Mouse (Mus musculus): ENCODE results near the gene Pip5k1c. TPM values are rescaled to one million over a fixed set of nuclear protein-coding genes. Genes with fewer than 3 reads are reported as not detected.

Pip5k1c gene
- 10 to 100 TPM; 42.6 to 61.1 (median 53.3) TPM for total RNA-seq (2022)

DNA sequence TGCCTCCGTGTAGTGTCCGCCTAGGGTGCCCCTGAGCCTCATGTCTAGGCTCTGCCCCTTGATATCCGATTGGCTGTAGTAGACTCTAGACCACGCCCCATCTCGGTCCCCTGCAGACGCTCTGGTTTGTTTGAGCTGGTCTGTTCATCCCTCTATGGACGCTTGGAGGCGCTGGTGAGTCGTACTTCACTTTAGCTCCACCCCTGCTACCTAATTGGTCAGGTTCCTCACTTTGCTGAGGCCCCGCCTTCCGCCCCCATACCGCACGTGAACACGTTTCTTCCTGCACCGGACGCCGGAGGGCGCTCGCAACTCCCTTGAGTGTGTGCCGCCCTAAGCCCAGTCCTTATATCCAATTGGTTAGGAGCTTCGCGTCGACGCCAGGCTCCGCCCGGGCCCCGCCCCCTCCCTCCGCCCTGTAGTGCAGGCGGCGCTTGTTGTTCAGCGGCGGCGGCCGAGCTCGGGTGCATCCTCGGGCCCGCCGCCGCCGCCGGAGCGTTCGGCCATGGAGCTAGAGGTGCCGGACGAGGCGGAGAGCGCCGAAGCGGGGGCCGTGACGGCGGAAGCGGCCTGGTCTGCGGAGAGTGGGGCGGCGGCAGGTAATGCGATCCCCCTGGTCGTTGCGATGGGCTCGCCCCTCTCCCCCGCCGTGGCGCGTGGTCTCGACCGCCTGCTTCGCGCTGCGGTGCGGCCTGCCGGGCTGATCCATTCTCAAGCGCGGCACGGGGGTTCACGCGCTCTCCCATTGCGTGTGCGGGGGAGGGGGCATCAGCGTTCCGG, at the start of gene Pip5k1c:
Gene Pip5k1c, plus strand, starts transcription at position 410 of the 780 bp plus-strand sequence.
- peak; percentile 100 for DNase-seq

- DNase-seq, result peak; percentile 2
Measured at GRCm38 (mm10) chr10:81244146-81244545, 48.6 kb upstream of the Pip5k1c start.

DNA sequence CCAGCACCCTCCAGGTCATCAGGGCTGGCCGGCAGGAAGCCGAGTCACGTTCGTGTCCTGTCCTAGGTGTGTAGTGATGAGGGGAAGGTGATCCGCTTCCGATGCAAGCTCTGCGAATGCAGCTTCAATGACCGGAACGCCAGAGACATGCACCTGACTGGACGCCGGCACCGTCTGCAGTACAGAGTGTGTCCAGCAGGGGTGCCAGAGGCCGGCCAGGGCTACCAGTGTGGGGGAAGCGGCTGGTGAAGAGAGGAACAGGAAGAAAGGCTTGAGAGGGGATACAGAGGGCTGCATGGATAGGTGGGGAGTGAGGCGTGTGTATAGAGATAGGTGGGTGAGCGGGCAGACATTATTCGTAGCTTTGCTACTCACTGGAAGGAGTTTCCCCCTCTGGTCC, 48.2 kb upstream of the Pip5k1c start:
- peak; percentile 47 for DNase-seq

GRCm38 (mm10) chr10:81245166-81245565, 47.6 kb upstream of the Pip5k1c start:
- no peak for DNase-seq

DNA sequence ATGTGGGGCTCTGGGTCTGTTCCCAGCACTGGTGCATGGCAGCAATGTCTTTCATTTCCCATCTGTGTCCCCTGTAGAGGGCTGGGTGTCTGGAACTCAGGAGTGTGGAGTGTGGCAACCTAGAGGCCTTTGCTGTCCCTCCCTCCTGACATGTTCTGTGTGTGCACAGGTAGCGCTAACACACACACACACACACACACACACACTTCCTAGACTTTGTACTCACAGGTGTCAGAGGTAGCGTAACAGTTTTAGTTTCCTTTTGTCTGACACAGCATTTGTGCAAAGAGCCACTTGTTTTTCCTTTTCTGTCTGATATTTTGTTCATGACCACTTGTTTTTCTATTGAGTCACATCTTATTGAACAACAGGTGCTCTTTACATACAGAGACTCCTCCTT, 45.0 kb upstream of the Pip5k1c start:
- DNase-seq, result no peak

- no peak for DNase-seq
Measured at GRCm38 (mm10) chr10:81249442-81249841, 43.3 kb upstream of the Pip5k1c start.

GRCm38 (mm10) chr10:81252424-81253419, 40.0 kb upstream of the Pip5k1c start, which contains the start of gene Matk:
Gene Matk (plus strand): TSS chr10:81252935.
- DNase-seq, result no peak

DNA sequence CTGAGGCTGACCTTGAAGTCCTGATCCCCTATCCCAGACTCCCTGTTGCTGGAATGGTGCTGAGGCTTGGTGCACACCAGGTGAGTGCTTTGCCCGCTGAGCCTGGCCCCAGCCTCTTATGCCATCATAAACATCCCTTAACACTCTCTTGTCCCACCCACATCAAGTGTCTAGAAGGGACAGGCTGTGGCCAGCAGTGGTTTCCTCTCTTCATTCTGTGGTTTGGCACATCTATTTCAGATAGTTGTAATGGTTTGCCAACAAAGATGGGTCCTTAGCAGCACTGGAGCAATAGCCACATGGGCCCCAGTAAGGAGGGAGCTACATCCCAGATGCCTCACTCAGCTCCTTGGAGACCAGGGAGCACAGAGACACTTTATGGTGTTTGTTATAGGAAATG, 37.9 kb upstream of the Pip5k1c start:
- DNase-seq, result no peak

DNA sequence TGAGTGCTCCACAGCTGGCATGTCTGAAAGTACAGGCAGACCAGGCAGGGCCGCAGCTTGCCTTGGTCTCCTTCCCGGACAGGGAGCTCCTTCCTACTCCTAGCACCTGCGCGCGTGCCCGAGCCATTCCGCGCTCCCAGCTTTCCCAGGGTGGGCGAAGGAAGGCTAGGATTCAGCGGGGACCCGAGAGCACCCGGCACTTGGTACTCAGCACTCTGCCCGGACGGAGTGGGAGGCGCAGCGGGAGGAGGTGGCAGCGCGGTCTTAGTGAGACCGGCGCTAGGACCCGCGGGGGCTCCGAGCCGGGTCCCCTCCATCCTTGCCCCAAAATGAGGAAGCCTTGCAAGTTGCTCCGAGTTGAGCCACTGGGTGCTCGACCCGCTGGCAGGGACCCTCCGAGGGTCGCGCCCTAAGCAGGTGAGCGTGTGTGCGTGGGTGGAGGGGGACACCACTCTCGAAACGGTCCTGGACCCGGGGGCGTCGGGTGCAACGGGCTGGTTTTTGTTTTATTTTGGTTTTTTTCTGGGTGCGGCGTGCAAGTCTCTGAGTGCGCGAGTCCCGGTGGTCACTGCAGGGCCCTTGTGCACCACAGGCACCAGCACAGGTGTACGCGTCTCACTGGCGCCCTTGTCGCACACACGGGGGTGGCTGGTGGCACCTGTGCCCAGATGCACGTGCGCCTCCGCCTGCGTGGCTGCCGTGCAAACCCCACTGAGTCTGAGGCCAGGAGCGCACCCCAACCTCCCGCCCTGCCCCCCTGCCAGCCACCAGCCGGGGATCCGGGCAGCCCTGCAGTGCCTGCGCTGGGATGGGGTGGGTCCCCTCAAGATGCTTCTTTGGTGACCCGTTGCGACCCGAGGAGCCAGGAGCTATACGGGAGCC, 35.4 kb upstream of the Pip5k1c start:
- DNase-seq, result no peak

DNA sequence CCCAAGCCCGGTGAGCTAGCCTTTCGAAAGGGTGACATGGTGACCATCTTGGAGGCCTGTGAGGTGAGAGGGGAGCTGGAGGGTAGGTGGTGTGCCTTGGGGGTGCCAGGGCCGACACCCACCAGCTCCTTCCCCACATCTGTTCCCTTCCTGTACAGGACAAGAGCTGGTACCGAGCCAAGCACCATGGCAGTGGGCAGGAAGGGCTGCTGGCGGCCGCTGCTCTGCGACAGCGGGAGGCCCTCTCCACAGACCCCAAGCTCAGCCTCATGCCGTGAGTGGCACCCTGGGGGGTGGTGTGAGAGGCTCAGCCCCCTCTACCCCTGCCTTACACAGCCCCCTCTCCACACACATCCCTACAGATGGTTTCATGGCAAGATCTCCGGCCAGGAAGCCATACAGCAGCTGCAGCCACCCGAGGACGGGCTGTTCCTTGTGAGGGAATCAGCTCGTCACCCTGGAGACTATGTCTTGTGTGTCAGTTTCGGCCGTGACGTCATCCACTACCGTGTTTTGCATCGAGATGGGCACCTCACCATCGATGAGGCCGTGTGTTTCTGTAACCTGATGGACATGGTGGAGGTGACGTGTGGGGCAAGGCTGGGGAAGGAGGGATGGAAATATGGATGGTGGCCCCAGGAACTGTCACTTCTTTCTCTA, 33.4 kb upstream of the Pip5k1c start:
- DNase-seq, result no peak

- no peak for DNase-seq
Measured at GRCm38 (mm10) chr10:81261025-81261424, 31.7 kb upstream of the Pip5k1c start.

DNA sequence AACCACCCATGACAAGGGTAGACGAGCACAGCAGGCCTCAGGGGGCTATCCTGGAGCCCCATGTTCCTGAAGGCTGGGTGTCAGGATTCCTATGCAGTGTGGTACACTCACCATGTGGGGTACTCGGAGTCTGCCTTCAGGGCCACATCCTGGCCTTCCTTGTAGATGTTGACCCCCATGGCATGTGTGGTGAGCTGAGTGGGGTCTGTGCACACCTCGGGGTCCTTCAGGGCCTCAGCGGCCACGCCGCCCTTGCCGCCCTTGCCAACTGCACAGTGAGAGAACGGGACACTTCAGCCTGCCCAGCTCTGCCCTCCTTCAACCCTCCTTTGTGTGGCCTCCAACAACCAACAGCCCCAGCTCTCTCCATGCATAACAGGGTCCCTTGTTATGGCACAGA, 27.2 kb upstream of the Pip5k1c start:
- DNase-seq, result no peak

DNA sequence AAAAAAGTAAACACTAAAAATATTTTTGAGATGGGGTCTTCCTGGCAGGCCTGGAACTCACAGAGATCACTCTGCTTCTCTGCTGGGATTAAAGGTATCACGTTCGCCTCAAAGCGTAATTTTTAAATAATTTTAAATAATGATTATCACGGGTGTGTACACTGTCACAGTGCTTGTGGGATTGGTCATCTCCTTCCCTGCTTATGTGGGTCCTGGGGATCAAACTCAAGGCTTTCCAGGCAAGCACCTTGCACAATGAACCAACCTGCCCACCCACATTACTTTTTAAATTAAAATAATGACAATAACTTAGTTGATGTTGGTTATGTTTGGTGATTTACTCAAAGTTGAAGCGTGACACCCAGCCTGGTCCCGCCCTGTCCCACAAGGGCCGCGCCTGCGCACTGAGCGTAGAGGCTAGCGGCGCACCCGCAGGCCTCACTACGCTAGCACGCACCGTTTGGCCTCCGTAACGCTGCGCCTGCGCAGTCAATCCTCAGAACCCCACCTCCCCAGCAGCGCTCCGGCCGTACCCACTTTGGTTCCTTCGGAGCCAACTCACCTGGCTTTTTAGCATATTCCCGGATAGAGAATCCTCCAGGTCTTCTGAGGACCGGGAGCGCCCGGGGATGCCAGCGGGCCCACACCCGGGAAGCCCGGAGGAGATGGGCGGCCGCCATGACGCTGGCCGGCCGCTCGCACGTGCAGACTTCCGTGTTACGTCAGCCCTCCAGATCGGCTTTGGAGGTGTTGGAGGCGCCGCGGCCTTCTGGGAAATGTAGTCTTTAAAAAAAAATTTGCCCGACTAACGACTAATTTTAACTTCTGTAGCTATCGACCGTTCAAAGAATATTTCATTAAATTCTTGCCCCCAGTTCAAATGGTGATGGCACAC, 26.3 kb upstream of the Pip5k1c start, which contains the start of the genes Mrpl54 and Apba3:
Gene Mrpl54, minus strand, starts transcription at position 724 of the 895 bp plus-strand sequence.
Gene Apba3, plus strand, starts transcription at position 750 of the 895 bp plus-strand sequence.
- DNase-seq, result peak; percentile 95

DNA sequence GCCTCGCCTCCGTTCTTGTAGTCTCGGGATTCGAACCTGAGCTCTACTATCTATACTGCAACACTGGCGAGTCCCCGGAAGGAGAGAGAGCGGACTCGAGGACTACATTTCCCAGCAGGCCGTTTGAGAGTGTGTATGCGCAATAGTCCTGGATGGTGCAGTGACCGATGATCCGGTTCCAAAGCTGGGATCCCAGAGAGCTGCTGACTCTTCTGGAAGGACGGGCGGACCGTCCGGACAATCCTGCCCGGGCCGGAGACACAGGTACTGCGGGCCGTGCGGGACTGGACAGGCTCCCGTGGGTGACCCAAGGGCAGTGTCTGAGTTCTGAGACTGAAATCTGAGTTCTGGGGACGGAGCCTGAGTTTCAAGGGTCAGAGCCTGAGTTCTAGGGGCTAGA, 24.7 kb upstream of the Pip5k1c start:
- peak; percentile 88 for DNase-seq

- DNase-seq, result no peak
Measured at GRCm38 (mm10) chr10:81268643-81269412, 23.9 kb upstream of the Pip5k1c start.

GRCm38 (mm10) chr10:81272356-81272755, 20.4 kb upstream of the Pip5k1c start:
- DNase-seq, result no peak

DNA sequence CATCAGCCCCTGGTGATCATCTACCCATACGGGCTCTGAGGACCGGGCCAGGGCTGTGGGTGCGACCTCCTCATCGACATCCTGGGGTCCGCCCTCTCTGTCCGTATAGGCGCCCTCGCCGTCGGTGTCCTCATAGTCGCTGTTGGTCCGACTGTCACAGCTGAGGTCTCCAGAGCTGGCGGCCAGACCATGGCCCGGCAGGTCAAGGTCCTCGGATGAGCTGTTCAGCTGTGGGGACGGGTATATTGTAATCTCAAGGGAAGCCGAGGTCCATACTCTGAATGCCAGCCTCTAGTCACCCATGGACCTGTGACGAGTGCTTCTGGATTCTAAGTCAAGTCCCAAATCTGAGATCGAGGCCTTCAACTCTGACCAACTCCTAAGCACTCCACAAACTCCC, 18.9 kb upstream of the Pip5k1c start:
- DNase-seq, result no peak

GRCm38 (mm10) chr10:81277676-81278075, 15.1 kb upstream of the Pip5k1c start:
- DNase-seq, result no peak

DNA sequence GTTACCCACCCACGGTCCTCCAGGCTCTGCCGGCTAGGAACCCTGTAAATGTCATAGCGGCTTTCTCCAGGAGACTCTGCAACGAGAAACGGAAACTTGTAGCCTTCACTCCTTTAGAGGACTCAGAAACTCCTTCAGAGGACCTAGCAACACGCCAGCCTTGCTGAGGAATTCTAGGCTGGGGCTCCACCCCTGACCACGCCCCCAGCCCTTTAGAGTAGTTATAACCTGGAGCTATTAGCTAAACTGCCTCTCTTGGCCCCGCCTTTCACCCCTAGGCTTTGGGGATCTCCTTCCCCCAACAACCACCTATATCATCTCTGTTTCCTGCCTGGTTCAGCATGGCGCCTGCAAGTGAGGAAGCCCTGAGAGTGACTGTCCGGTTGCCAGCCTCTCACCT, 13.3 kb upstream of the Pip5k1c start:
- no peak for DNase-seq

DNA sequence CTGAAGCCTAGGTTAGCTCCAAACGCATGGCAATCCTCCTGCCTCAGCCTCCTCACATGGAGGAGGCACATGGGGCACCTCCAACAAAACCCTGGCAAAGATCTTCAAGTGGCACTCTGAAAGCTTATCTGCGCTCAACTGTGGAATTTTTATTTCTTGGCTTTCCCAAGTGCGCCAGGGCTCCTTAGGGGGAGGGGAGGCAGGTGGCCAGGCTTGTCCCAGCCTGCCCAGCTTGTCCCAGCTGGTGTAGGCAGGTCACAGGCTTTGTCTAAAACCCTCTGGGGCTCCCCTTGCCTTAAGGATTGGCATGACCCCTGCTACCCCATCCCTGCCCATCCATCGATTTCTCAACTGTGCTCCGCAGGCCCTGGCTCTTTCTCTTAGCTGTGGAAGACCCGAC, 8.6 kb upstream of the Pip5k1c start:
- DNase-seq, result no peak

Data from adrenal gland, adult 8-10 months (tissue).